Mouse (Mus musculus) forebrain, postnatal 0 days (tissue): Measurements from ENCODE around the gene Lamc2. TPM values are rescaled to one million over a fixed set of nuclear protein-coding genes. Genes with fewer than 3 reads are reported as not detected.

Experiments
- ATAC-seq: fragments of 200-750 bp; cut with Nextera tagmentation; 2 replicates; pipeline ENCODE4 v1.8.0; 2017; ENCODE audit warnings: mild to moderate bottlenecking, moderate library complexity
- DNase-seq: peaks from one replicate; pipeline ENCODE4 v3.0.0-alpha.2; 2015
- H3K27ac ChIP-seq: fragments of 300-500 bp; sonication (generic); 2 replicates; pipeline ENCODE4 v1.5.1; 2014; ENCODE audit warnings: low read depth, mild to moderate bottlenecking, antibody characterized with exemption, low read length, moderate library complexity, mixed read lengths
- H3K27me3 ChIP-seq: fragments of 300-500 bp; sonication (generic); 2 replicates; pipeline ENCODE4 v1.6.1; 2014; ENCODE audit warnings: mild to moderate bottlenecking, low read length, mixed read lengths; ENCODE audit not compliant: insufficient read depth
- H3K36me3 ChIP-seq: fragments of 300-500 bp; sonication (generic); 2 replicates; pipeline ENCODE4 v1.6.1; 2014; ENCODE audit warnings: mild to moderate bottlenecking, moderate library complexity; ENCODE audit not compliant: insufficient read depth
- H3K4me1 ChIP-seq: fragments of 300-500 bp; sonication (generic); 2 replicates; pipeline ENCODE4 v1.6.1; 2014; ENCODE audit warnings: antibody characterized with exemption; ENCODE audit not compliant: insufficient read depth
- H3K4me2 ChIP-seq: fragments of 300-500 bp; sonication (generic); 2 replicates; pipeline ENCODE4 v1.6.1; 2014; ENCODE audit warnings: low read depth, mild to moderate bottlenecking, moderate library complexity
- H3K4me3 ChIP-seq: fragments of 300-500 bp; sonication (generic); 2 replicates; pipeline ENCODE4 v1.5.1; 2014; ENCODE audit warnings: low read depth, low read length, mixed read lengths
- H3K9ac ChIP-seq: fragments of 300-500 bp; sonication (generic); 2 replicates; pipeline ENCODE4 v1.6.1; 2014; ENCODE audit warnings: mild to moderate bottlenecking
- H3K9me3 ChIP-seq: fragments of 300-500 bp; sonication (generic); 2 replicates; pipeline ENCODE4 v1.6.1; 2016; ENCODE audit warnings: low read length
- CTCF ChIP-seq: sonication (generic); IDR thresholded peaks from 2 replicates; pipeline ENCODE4 v1.5.1; 2016; ENCODE audit warnings: antibody characterized with exemption, control low read depth, low read depth
- WGBS: fragments of 180-500 bp; shearing (Covaris S2); extraction: QIAGEN DNeasy Blood & Tissue Kit; methylation state at CpG from one replicate; pipeline ENCODE4 v1.1.7; 2014; 5-methylcytosine and 5-hydroxymethylcytosine counted together
- polyA plus RNA-seq: library from polyadenylated mRNA; unstranded; fragments of >200 nt; fragmentation: Nextera tagmentation; extraction: Ambion mirVana; gene quantifications from 2 replicates; pipeline ENCODE4 v1.2.1, GENCODE M21; 2015
- total RNA-seq: library from RNA; depleted of rRNA; stranded (reverse); fragments of >200 nt; gene quantifications from 2 replicates; pipeline ENCODE4 v1.2.3, GENCODE M21; 2014

Gene Lamc2
- total and polyA plus RNA-seq, 2 experiments from 2014 or later = 4.4 to 5.8 TPM

DNA sequence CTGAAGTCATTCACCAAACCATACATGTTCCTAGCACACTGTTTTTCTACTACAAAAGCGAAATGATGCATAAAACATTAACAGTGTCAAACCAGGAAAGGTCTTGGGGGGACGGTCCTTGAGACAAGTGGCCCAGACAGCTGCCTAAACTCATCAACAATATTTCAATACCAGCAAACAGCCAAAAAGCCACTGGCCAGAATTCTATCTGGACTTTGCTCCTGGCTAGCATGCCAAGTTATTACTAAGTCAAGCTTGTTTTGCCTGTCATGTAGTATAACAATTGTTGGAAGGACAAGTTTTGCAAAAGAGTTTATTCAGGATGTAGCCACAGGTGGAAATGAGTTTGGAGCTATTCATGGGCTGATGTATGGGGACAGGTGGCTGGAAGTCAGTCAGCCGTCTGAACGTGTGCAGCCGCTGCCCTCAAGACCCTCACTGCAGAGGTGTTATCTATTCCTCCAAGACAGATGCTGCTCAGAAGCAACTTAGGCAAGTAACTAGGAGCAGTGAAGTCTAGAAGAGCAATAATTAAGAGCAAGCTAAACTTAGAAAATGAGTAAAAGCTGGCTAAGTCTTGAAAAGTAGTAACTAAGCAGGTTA lies 29.1 kb downstream of the Lamc2 start:
- ATAC-seq (no peak), DNase-seq (no peak)
- H3K4me2 ChIP-seq = no peak overlapping the region
- TF ChIP-seq CTCF = no peak
- H3K27ac ChIP-seq = no peak overlapping the region
- no peak overlapping the region for H3K4me3 ChIP-seq
- 79% methylated on average over 5 of the region's 5 CpGs for WGBS
- H3K9me3 ChIP-seq = no peaks in the 10 kb centered on the region
- no peaks in the 10 kb centered on the region for H3K27me3 ChIP-seq
- no peak overlapping the region for H3K9ac ChIP-seq
- H3K4me1 ChIP-seq = no peaks in the 10 kb centered on the region; the same call in 1 of the 2 replicates
- H3K36me3 ChIP-seq = no peaks in the 10 kb centered on the region

DNA sequence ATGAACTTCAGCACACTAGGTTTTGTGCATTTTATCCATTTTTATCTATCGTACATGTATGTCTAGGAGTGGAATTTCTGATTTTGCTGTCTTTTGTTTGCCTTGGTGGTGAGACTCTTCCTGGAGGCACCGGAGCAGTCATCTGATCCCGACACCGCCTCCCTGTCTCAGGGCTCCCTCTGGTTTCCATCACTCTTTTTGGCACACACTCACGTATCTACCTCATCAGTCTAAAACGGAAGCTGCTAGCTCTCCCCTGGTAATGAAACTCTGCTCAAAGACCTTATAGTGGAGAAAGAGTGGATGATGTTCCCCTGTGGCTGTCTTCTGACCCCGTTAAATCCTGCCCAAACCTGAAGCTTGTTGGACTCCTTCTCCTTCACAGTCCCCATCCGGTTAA lies 30.9 kb downstream of the Lamc2 start:
- no peak overlapping the region for H3K27ac ChIP-seq
- no peaks in the 10 kb centered on the region for H3K9me3 ChIP-seq
- no peaks in the 10 kb centered on the region; the same call in 1 of the 2 replicates for H3K4me1 ChIP-seq
- no peak overlapping the region for H3K4me3 ChIP-seq
- DNase-seq = no peak
- TF ChIP-seq CTCF = no peak
- ATAC-seq = no peak
- 85% methylated on average over 8 of the region's 8 CpGs for WGBS
- no peak overlapping the region for H3K4me2 ChIP-seq
- H3K9ac ChIP-seq = no peak overlapping the region
- no peaks in the 10 kb centered on the region for H3K27me3 ChIP-seq
- H3K36me3 ChIP-seq = no peaks in the 10 kb centered on the region

DNA sequence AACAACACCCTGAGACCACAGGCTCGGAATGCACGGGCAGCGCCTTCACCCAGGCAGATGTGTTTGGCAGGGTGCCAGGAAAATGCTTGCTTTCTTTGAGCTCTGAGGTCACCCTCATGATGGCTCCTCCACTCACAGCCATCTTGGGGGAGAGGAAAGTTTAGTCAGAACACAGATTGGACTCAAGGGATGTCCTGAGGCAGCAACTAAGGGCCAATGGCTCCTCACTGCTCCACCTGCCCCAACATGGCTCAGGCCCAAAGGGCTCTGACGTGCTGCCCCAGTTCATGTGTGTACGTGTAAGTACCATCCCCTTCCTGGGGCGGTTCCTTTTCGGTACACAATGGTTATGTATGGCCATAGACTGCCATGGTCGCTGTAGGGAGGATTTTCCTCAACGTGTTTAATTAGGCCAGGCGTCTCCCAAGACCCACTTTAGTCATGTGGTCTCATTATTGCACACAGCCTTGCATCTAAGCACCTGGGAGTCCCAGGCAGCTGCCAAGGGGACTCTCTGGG lies 32.6 kb downstream of the Lamc2 start:
- Histone ChIP-seq H3K36me3 (no peaks in the 10 kb centered on the region), H3K9me3 (no peaks in the 10 kb centered on the region), H3K4me1 (no peaks in the 10 kb centered on the region; the same call in 1 of the 2 replicates), H3K9ac (no peak overlapping the region), H3K27me3 (no peaks in the 10 kb centered on the region), H3K4me2 (no peak overlapping the region), H3K27ac (no peak overlapping the region), H3K4me3 (no peak overlapping the region)
- TF ChIP-seq CTCF = no peak
- ATAC-seq (no peak), DNase-seq (no peak)
- 37% methylated on average over 10 of the region's 10 CpGs for WGBS

DNA sequence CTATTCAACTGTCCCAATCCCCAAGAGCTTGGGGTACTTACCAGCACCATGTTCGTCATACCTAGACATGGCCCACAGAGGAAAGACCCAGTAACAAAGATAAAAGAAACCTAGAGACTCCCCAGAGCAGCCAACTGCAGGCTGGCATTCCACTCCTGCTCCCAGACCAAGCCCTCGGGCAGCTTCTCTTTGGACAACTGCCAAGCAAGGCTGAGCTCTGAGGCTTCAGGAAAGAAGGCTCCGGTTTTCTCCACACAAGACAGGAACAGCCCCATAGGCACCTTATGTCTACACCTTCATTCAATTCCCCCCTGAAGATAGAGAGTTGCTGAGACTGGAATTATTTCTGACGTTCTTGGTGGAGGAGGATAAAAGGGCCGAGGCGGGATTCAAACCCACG lies 33.7 kb downstream of the Lamc2 start:
- no peak for DNase-seq
- no peaks in the 10 kb centered on the region for H3K27me3 ChIP-seq
- 67% methylated on average over 7 of the region's 7 CpGs for WGBS

DNA sequence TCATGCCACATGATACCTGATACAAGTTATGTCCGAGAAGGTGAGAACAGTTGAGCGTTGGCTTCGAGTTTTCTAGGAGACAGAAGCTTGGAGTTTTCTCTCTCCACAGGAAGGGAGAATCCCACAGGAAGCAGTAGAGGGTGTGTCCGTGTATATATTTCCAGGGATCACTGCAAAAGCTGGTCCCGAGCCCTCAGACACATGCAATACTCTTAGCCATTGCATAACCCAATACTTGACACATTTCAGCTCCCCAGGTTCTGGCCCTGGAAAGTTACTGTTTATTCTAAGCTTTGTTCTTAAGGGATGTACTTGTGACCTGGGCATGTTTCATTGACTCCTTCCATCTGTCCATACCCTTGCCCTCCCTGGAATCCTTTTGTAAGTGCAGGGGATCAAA lies 40.5 kb downstream of the Lamc2 start:
- Histone ChIP-seq H3K9me3 (no peaks in the 10 kb centered on the region), H3K9ac (no peak overlapping the region), H3K4me2 (no peak overlapping the region), H3K36me3 (no peaks in the 10 kb centered on the region), H3K4me3 (no peak overlapping the region), H3K27me3 (no peaks in the 10 kb centered on the region), H3K4me1 (no peaks in the 10 kb centered on the region), H3K27ac (no peak overlapping the region)
- 80% methylated on average over 5 of the region's 5 CpGs for WGBS
- no peak for TF ChIP-seq CTCF
- ATAC-seq = no peak
- no peak for DNase-seq

More for the DNA sequence above, 33.7 kb downstream of the Lamc2 start:
- ATAC-seq = no peak
- TF ChIP-seq CTCF = no peak
- Histone ChIP-seq H3K9me3 (no peaks in the 10 kb centered on the region), H3K4me2 (no peak overlapping the region), H3K27ac (no peak overlapping the region), H3K9ac (no peak overlapping the region), H3K4me1 (no peaks in the 10 kb centered on the region; the same call in 1 of the 2 replicates), H3K4me3 (no peak overlapping the region), H3K36me3 (no peaks in the 10 kb centered on the region)

DNA sequence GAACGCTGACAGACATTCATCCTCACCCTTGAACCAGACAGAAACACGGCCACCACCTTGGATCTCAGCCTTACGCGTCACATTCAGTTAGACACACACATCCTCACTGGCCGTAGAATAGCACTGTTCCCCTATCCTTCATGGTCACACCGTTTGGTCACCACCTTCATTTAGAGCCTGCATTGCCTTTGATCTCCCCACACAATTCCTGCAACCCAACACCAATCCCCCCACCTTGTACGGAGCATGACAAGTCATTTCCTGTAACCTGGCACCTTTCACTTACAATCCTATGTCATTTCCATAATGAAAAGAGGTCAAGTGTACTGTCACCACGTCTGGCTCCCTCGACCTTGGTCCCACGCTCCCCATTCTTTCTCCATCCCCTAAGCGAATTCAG lies 42.2 kb downstream of the Lamc2 start:
- H3K27me3 ChIP-seq = no peaks in the 10 kb centered on the region
- no peak for TF ChIP-seq CTCF
- H3K27ac ChIP-seq = no peak overlapping the region
- 90% methylated on average over 11 of the region's 11 CpGs for WGBS
- no peak overlapping the region for H3K4me2 ChIP-seq
- no peak overlapping the region for H3K4me3 ChIP-seq
- no peak overlapping the region for H3K9ac ChIP-seq
- no peaks in the 10 kb centered on the region for H3K36me3 ChIP-seq
- DNase-seq = no peak
- H3K9me3 ChIP-seq = no peaks in the 10 kb centered on the region
- no peak for ATAC-seq
- no peaks in the 10 kb centered on the region for H3K4me1 ChIP-seq

DNA sequence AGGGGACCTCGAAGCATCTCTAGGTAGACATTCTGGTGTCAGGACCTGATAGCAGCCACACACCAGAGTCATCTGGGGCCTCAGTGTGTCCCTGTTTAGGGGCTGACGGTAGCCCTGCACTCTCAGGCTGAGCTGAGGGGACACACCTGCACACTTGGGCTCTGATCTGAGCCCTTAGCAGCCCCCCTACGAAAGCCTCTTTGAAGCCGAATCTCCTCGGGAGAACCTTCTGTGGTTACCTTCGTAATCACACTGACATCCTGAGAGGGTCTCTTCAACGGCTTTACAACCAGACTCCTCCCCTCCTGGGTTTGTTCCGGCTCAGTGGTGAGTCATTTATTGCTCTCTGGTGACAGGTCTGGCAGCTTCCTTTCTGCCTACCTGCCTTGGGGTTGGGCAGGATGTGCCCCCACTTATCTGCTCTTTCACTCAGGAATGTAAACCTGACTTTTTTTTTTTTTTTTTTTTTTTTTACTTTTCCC lies 45.5 kb downstream of the Lamc2 start:
- no peak overlapping the region for H3K27ac ChIP-seq

More for the DNA sequence above, 45.5 kb downstream of the Lamc2 start:
- Histone ChIP-seq H3K4me2 (no peak overlapping the region), H3K27me3 (no peaks in the 10 kb centered on the region), H3K9me3 (no peaks in the 10 kb centered on the region), H3K4me1 (no peaks in the 10 kb centered on the region), H3K9ac (no peak overlapping the region), H3K4me3 (no peak overlapping the region), H3K36me3 (no peaks in the 10 kb centered on the region)
- TF ChIP-seq CTCF = no peak
- 44% methylated on average over 8 of the region's 8 CpGs for WGBS
- no peak for DNase-seq
- 0 out of 2 replicates have a peak, but pooled peaks have one; percentile 18 for ATAC-seq
